Mouse (Mus musculus) CH12.LX (cell line): ENCODE measurements at regions not wholly inside any gene's neighbourhood (a gene's known extent, or its start where the extent isn't known, plus 50 kb on each side); places are given as distances from the start of the nearest gene placed in this dataset.
A peak's percentile ranks its signal among the peaks of the same experiment; 100 is the strongest.

Experiments
- DNase-seq: peaks from one replicate; pipeline ENCODE4 v3.0.0-alpha.2; 2013; ENCODE audit errors: extremely low read depth
- H3K27ac ChIP-seq: 2 replicates; pipeline ENCODE4 v1.5.1; 2012; ENCODE audit warnings: low read depth, mild to moderate bottlenecking, control low read depth, moderate library complexity; ENCODE audit not compliant: insufficient read depth
- H3K27me3 ChIP-seq: replicated peaks from 2 replicates; pipeline ENCODE3; 2012; ENCODE audit warnings: inconsistent platforms
- H3K36me3 ChIP-seq, 2 experiments: replicated peaks in 1 of 2; 2 replicates each; pipeline versions ENCODE3 to v1.6.1; 2012; ENCODE audit warnings: inconsistent platforms in 1 of 2, low read length in 1 of 2, mild to moderate bottlenecking in 1 of 2, mixed read lengths in 1 of 2, moderate library complexity in 1 of 2; ENCODE audit not compliant: control insufficient read depth in 1 of 2, insufficient read depth in 1 of 2
- H3K4me1 ChIP-seq, 2 experiments: 2 replicates each; pipeline ENCODE4 v1.6.1; 2012; ENCODE audit warnings: inconsistent platforms in 1 of 2, moderate library complexity in 1 of 2; ENCODE audit not compliant: insufficient read depth in 2 of 2, control insufficient read depth in 1 of 2
- H3K4me2 ChIP-seq: 2 replicates; pipeline ENCODE4 v1.6.1; 2012; ENCODE audit warnings: low read depth, mild to moderate bottlenecking, control low read depth; ENCODE audit not compliant: poor library complexity, insufficient read depth, severe bottlenecking
- H3K4me3 ChIP-seq, 3 experiments: fragments of 150-350 bp in 1 of 3; sonication (generic) in 1 of 3; replicated peaks in 1 of 3; 2 replicates each; pipeline versions ENCODE3 to v1.5.1; 2011 to 2012; ENCODE audit warnings: low read depth in 2 of 3, low read length in 2 of 3, mild to moderate bottlenecking in 2 of 3, moderate library complexity in 2 of 3, control low read depth in 1 of 3, improper control_type of control experiment in 1 of 3, inconsistent platforms in 1 of 3, mixed read lengths in 1 of 3; ENCODE audit not compliant: poor library complexity in 1 of 3
- H3K79me2 ChIP-seq: replicated peaks from 2 replicates; pipeline ENCODE4 v1.6.1; 2012; ENCODE audit warnings: mild to moderate bottlenecking, moderate library complexity; ENCODE audit not compliant: control insufficient read depth, poor library complexity, insufficient read depth, severe bottlenecking; ENCODE audit errors: extremely low read depth
- H3K9ac ChIP-seq: 2 replicates; pipeline ENCODE4 v1.6.1; 2012; ENCODE audit warnings: low read depth, mild to moderate bottlenecking, control low read depth, moderate library complexity; ENCODE audit not compliant: insufficient read depth
- H3K9me3 ChIP-seq: replicated peaks from 2 replicates; pipeline ENCODE3; 2012; ENCODE audit warnings: low read length, inconsistent platforms, mixed read lengths
- CHD2 ChIP-seq: IDR thresholded peaks from 2 replicates; pipeline ENCODE4 v1.6.1; 2011; ENCODE audit warnings: low read length, improper control_type of control experiment
- ELF1 ChIP-seq: IDR thresholded peaks from 2 replicates; pipeline ENCODE4 v1.6.1; 2014; ENCODE audit warnings: low read depth, mild to moderate bottlenecking, inconsistent platforms, low read length, improper control_type of control experiment
- EP300 ChIP-seq: IDR thresholded peaks from 2 replicates; pipeline ENCODE4 v1.6.1; 2011; ENCODE audit warnings: low read length, improper control_type of control experiment
- HCFC1 ChIP-seq: IDR thresholded peaks from 2 replicates; pipeline ENCODE4 v1.6.1; 2012; ENCODE audit warnings: low read depth, mild to moderate bottlenecking, inconsistent platforms, low read length, improper control_type of control experiment
- IRF4 ChIP-seq: IDR thresholded peaks from 2 replicates; pipeline ENCODE4 v1.6.1; 2014; ENCODE audit warnings: low read depth, mild to moderate bottlenecking, inconsistent platforms, low read length, improper control_type of control experiment
- JUN ChIP-seq: IDR thresholded peaks from 2 replicates; pipeline ENCODE4 v1.6.1; 2011; ENCODE audit warnings: low read depth, mild to moderate bottlenecking, low read length, improper control_type of control experiment, moderate library complexity; ENCODE audit not compliant: insufficient read depth
- MAX ChIP-seq: IDR thresholded peaks from 2 replicates; pipeline ENCODE4 v1.6.1; 2011; ENCODE audit warnings: low read length, improper control_type of control experiment
- MAZ ChIP-seq: IDR thresholded peaks from 2 replicates; pipeline ENCODE4 v1.6.1; 2012; ENCODE audit warnings: low read depth, mild to moderate bottlenecking, inconsistent platforms, low read length, improper control_type of control experiment, moderate library complexity
- MYC ChIP-seq: IDR thresholded peaks from 2 replicates; pipeline ENCODE4 v1.6.1; 2011; ENCODE audit warnings: low read depth, mild to moderate bottlenecking, improper control_type of control experiment, low read length
- NELFE ChIP-seq: IDR thresholded peaks from 2 replicates; pipeline ENCODE4 v1.6.1; 2011; ENCODE audit warnings: low read depth, low read length, improper control_type of control experiment
- NRF1 ChIP-seq: IDR thresholded peaks from 2 replicates; pipeline ENCODE4 v1.6.1; 2014; ENCODE audit warnings: low read depth, mild to moderate bottlenecking, inconsistent platforms, low read length, improper control_type of control experiment, moderate library complexity
- POLR2AphosphoS2 ChIP-seq: IDR thresholded peaks from 2 replicates; pipeline ENCODE4 v1.6.1; 2011; ENCODE audit warnings: low read depth, low read length, improper control_type of control experiment
- SMC3 ChIP-seq: IDR thresholded peaks from 2 replicates; pipeline ENCODE4 v1.6.1; 2011; ENCODE audit warnings: low read depth, low read length, improper control_type of control experiment
- TBP ChIP-seq: conservative IDR thresholded peaks from 2 replicates; pipeline ENCODE4 v1.6.1; 2011; ENCODE audit warnings: low read depth, low read length, improper control_type of control experiment
- UBTF ChIP-seq: IDR thresholded peaks from 2 replicates; pipeline ENCODE4 v1.6.1; 2012; ENCODE audit warnings: low read depth, mild to moderate bottlenecking, inconsistent platforms, low read length, improper control_type of control experiment, moderate library complexity
- ZC3H11A ChIP-seq: IDR thresholded peaks from 2 replicates; pipeline ENCODE4 v1.6.1; 2012; ENCODE audit warnings: low read depth, mild to moderate bottlenecking, inconsistent platforms, low read length, improper control_type of control experiment
- ZNF384 ChIP-seq: IDR thresholded peaks from 2 replicates; pipeline ENCODE4 v1.6.1; 2012; ENCODE audit warnings: low read depth, low read length, improper control_type of control experiment, inconsistent platforms
- dilution Hi-C: fragments of 300-500 bp; cut with MboI; formaldehyde crosslinking; loops from 2 replicates; pipeline ENCODE4 v1.14.3; 2020; ENCODE audit warnings: low sequenced_read_pairs; ENCODE audit not compliant: extremely low pct_unique_long_range_greater_than_20kb, extremely low pct_ligation_motif_present
- in situ Hi-C: fragments of 300-500 bp; cut with MboI; formaldehyde crosslinking; loops from 3 replicates; pipeline ENCODE4 v1.14.3; 2019; ENCODE audit warnings: low sequenced_read_pairs, low pct_ligation_motif_present, low pct_unique_long_range_greater_than_20kb, mixed read lengths

GRCm38 (mm10) chr13:39894159-39894558, 467.1 kb downstream of the Ofcc1 start:
- Histone ChIP-seq H3K27me3 (no peaks in the 10 kb centered on the region), H3K9ac (no peak overlapping the region), H3K27ac (no peak overlapping the region), H3K4me2 (no peak overlapping the region), H3K36me3 (no peaks in the 10 kb centered on the region), H3K9me3 (no peaks in the 10 kb centered on the region), H3K79me2 (no peaks in the 10 kb centered on the region), H3K4me3 (no peak overlapping the region), H3K4me1 (no peaks in the 10 kb centered on the region)
- dilution Hi-C loops (no loop called here), in situ Hi-C loops (no loop called here)
- DNase-seq: peak; percentile 18
- TF ChIP-seq HCFC1 (no peak), CHD2 (no peak), MAZ (no peak), TBP (no peak), IRF4 (no peak), POLR2AphosphoS2 (no peak), EP300 (no peak)

- in situ Hi-C loops: no loop called here
- no peaks in the 10 kb centered on the region for H3K4me1 ChIP-seq
- TF ChIP-seq ZC3H11A (no peak), NELFE (no peak), JUN (no peak), MYC (no peak), ELF1 (no peak), NRF1 (no peak), IRF4 (no peak), UBTF (no peak), TBP (no peak), SMC3 (no peak), HCFC1 (no peak), ZNF384 (no peak), MAX (no peak)
Measured at GRCm38 (mm10) chr13:39881066-39881465, 480.2 kb downstream of the Ofcc1 start.

More at GRCm38 (mm10) chr13:39881066-39881465, 480.2 kb downstream of the Ofcc1 start:
- DNase-seq: no peak
- no peak overlapping the region for H3K27ac ChIP-seq
- no peak overlapping the region for H3K4me3 ChIP-seq
- H3K9me3 ChIP-seq: no peaks in the 10 kb centered on the region
- no peak overlapping the region for H3K4me2 ChIP-seq
- H3K9ac ChIP-seq: no peak overlapping the region
- H3K36me3 ChIP-seq: no peaks in the 10 kb centered on the region
- H3K27me3 ChIP-seq: no peaks in the 10 kb centered on the region
- dilution Hi-C loops: no loop called here
- H3K79me2 ChIP-seq: no peaks in the 10 kb centered on the region
